Mouse (Mus musculus) thymus, adult 2 months (tissue): ENCODE results near the gene Foxm1.

Experiments used
- CTCF ChIP-seq: fragments of 200-500 bp; IDR thresholded peaks from 2 replicates; pipeline ENCODE4 v1.5.1; 2012; ENCODE audit warnings: mild to moderate bottlenecking, control low read depth, low read length, moderate library complexity, borderline replicate concordance; ENCODE audit not compliant: control insufficient read depth, poor library complexity, insufficient read depth; ENCODE audit errors: extremely low read depth
- POLR2A ChIP-seq: fragments of 200-500 bp; IDR thresholded peaks from 2 replicates; pipeline ENCODE4 v1.6.1; 2012; ENCODE audit warnings: mild to moderate bottlenecking, low read length, control low read depth, moderate library complexity; ENCODE audit not compliant: control insufficient read depth, poor library complexity, insufficient read depth; ENCODE audit errors: extremely low read depth

GRCm38 (mm10) chr6:128390683-128391082 is 27.9 kb downstream of the Foxm1 start:
- TF ChIP-seq POLR2A = no peak
- no peak for TF ChIP-seq CTCF
